Mouse (Mus musculus) hindbrain, embryonic 16.5 days (tissue): ENCODE data around the gene Tmem63b. TPM values are rescaled to one million over a fixed set of nuclear protein-coding genes. Genes with fewer than 3 reads are reported as not detected.

ENCODE experiments used
- ATAC-seq: fragments of 200-750 bp; cut with Nextera tagmentation; 2 replicates; pipeline ENCODE4 v1.8.0; 2017; ENCODE audit warnings: moderate TSS enrichment, moderate library complexity
- H3K27ac ChIP-seq: fragments of 300-500 bp; sonication (generic); 2 replicates; pipeline ENCODE4 v1.5.1; 2014; ENCODE audit warnings: low read depth, mild to moderate bottlenecking, control low read depth, low read length, moderate library complexity
- H3K27me3 ChIP-seq: fragments of 300-500 bp; sonication (generic); replicated peaks from 2 replicates; pipeline ENCODE4 v1.6.1; 2014; ENCODE audit warnings: low read length; ENCODE audit not compliant: control insufficient read depth, insufficient read depth
- H3K36me3 ChIP-seq: fragments of 300-500 bp; sonication (generic); 2 replicates; pipeline ENCODE4 v1.6.1; 2014; ENCODE audit warnings: mild to moderate bottlenecking, low read length, moderate library complexity, mixed read lengths; ENCODE audit not compliant: control insufficient read depth, insufficient read depth
- H3K4me1 ChIP-seq: fragments of 300-500 bp; sonication (generic); 2 replicates; pipeline ENCODE4 v1.6.1; 2014; ENCODE audit warnings: low read depth, low read length; ENCODE audit not compliant: control insufficient read depth, insufficient read depth
- H3K4me2 ChIP-seq: fragments of 300-500 bp; sonication (generic); 2 replicates; pipeline ENCODE4 v1.6.1; 2014; ENCODE audit warnings: mild to moderate bottlenecking, low read length, control low read depth, moderate library complexity
- H3K4me3 ChIP-seq: fragments of 300-500 bp; sonication (generic); 2 replicates; pipeline ENCODE4 v1.5.1; 2014; ENCODE audit warnings: mild to moderate bottlenecking, low read length, control low read depth, moderate library complexity
- H3K9ac ChIP-seq: fragments of 300-500 bp; sonication (generic); 2 replicates; pipeline ENCODE4 v1.6.1; 2014; ENCODE audit warnings: low read depth, mild to moderate bottlenecking, control low read depth, low read length, moderate library complexity
- H3K9me3 ChIP-seq: fragments of 300-500 bp; sonication (generic); 2 replicates; pipeline ENCODE4 v1.6.1; 2014; ENCODE audit warnings: mild to moderate bottlenecking, low read length, moderate library complexity; ENCODE audit not compliant: control insufficient read depth
- WGBS: fragments of 180-500 bp; shearing (Covaris S2); extraction: QIAGEN DNeasy Blood & Tissue Kit; methylation state at CpG from one replicate; pipeline ENCODE4 v1.1.7; 2014; 5-methylcytosine and 5-hydroxymethylcytosine counted together
- polyA plus RNA-seq: library from polyadenylated mRNA; unstranded; fragments of >200 nt; fragmentation: Nextera tagmentation; extraction: Ambion mirVana; gene quantifications from 2 replicates; pipeline ENCODE4 v1.2.1, GENCODE M21; 2015

Gene Tmem63b
- 147 and 148 TPM in 2 replicates for polyA plus RNA-seq

DNA sequence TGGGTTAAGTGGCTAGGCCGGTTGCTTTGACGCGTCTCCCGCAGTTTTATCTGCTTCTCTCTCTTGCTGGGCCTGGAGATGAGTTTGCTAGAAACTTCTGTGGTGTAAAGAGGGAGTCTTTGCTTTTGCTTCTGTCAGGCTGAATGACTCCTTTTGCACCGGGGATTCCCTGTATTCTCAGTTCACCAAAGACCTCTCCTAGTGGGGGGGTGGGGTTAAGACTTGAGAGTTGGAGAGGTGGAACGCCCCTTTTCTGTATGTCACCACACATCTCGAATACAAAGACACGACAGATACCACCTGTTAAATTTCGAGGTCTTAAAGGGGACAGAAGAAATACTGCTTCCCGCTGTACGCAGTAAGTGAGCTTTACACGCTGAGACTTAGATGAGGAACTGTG, at the start of gene Tmem63b:
Tmem63b (minus strand) TSS at position 190 of the 400 bp plus-strand sequence.
- Histone ChIP-seq H3K27me3 (no peaks in the 10 kb centered on the region), H3K9ac (peak within 1 kb of the TSS; percentile 86), H3K4me3 (peak within 1 kb of the TSS; percentile 80), H3K4me1 (peaks cover 19% of the 10 kb centered on the region), H3K9me3 (no peaks in the 10 kb centered on the region), H3K36me3 (no peaks in the 10 kb centered on the region), H3K4me2 (peak within 1 kb of the TSS; percentile 86), H3K27ac (peak within 1 kb of the TSS; percentile 86)
- ATAC-seq, result no peak
- WGBS, result 8% methylated on average over 12 of the region's 12 CpGs

DNA sequence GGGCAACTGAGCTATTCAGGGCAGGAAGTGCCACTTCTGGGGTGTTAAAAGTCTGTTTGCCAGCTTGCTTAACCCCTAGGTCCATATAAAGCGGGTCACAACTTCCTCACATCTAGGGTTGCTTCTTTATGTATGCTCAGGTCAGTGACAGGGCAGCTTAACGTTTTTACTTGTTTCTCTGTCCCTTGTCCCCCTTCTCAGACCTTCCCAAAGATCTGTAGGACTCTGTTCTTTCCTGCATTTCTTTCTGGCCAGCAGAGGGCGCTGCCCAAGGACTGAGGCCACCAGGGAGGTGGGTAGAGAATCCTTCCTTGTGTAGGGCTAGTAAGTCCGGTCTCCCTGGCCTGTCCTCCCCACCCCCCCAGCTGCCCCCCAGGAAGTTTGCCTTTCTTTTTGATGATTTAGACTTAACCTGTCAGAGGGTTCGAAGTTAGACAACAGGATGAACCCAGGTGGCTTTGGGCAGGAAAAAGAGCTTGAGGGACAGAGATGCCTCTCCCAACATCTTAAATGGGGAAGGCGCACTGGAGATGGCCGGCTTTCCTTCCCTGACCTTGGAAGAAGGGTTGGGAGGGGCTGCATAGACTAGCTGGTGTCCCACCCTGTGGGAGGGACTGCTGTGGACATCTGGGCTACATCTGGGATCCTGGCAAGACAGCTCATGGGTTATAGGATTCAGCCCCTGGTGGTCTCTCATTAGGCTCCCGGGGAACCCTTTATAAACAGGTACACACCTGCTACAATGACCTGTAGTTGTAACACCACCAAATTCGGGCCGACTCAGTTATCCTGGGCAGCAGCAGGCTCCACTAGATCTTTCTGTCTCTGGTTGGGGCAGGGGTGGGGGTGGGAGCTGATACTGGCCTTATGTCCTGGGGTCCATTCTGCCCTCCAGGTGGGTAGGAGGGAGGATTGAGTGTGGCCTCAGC, 48.9 kb upstream of the Tmem63b start:
- H3K4me1 ChIP-seq, result peaks cover 32% of the 10 kb centered on the region

DNA sequence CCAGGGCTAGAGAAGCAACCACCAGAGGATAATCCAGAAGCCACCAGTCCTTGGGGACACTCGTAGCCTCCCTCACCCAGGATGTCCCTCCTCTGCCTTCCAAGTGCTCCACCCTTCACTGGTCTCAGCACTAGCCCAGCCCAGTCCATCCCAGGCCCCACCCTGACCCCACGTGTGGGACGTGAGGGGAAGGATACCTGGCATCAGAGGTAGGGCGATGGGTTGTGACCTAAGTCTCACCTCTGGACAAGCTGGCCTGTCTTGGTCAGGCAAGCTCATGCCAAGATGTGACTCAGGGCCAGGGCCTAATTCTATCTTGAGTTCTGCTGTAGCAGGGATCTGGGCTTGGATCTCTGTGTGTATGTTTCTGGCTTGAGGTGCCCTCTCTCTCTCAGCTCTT, 48.2 kb upstream of the Tmem63b start:
- Histone ChIP-seq H3K4me3 (no peak overlapping the region), H3K4me2 (no peak overlapping the region), H3K27ac (peak overlapping the region; percentile 75), H3K27me3 (no peaks in the 10 kb centered on the region; the same call in 1 of the 2 replicates), H3K36me3 (no peaks in the 10 kb centered on the region), H3K9ac (peak overlapping the region; percentile 8; the same call in 1 of the 2 replicates), H3K4me1 (peaks cover 32% of the 10 kb centered on the region), H3K9me3 (no peaks in the 10 kb centered on the region)
- WGBS, result 71% methylated on average over 4 of the region's 4 CpGs
- no peak for ATAC-seq

More for the DNA sequence above, 48.9 kb upstream of the Tmem63b start:
- WGBS, result 12% methylated on average over 10 of the region's 10 CpGs
- no peaks in the 10 kb centered on the region; the same call in 1 of the 2 replicates for H3K27me3 ChIP-seq
- H3K27ac ChIP-seq, result peak overlapping the region; percentile 88
- H3K9me3 ChIP-seq, result no peaks in the 10 kb centered on the region
- peak overlapping the region; percentile 82 for H3K4me2 ChIP-seq
- H3K9ac ChIP-seq, result peak overlapping the region; percentile 74
- ATAC-seq, result 0 out of 2 replicates have a peak, but pooled peaks have one; percentile 31
- no peaks in the 10 kb centered on the region for H3K36me3 ChIP-seq
- H3K4me3 ChIP-seq, result peak overlapping the region; percentile 48

DNA sequence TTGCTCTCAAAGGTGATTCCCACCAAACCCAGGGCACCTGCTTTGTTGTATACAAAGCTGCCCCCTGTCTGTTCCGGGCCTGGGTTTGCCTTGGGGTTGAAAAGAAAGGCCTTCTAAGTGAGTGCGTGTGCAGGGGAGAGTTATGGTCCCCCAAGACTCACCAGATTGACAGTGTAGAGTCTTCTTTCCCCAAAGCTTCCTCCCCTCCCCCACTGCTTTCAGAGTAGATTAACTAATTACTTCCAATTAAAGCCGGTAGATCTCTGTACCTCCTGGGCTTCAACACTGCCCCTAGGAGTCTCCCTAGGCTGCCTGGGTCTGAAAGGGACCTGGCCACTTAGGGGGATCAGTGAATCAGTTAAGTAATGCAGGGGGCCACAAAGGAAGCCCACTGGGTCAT, 47.6 kb upstream of the Tmem63b start:
- Histone ChIP-seq H3K9ac (peak overlapping the region; percentile 72; the same call in 1 of the 2 replicates), H3K4me3 (no peak overlapping the region; the same call in 1 of the 2 replicates), H3K9me3 (no peaks in the 10 kb centered on the region), H3K27ac (peak overlapping the region; percentile 75), H3K4me1 (peaks cover 32% of the 10 kb centered on the region), H3K4me2 (peak overlapping the region; percentile 93), H3K27me3 (no peaks in the 10 kb centered on the region; the same call in 1 of the 2 replicates), H3K36me3 (no peaks in the 10 kb centered on the region)
- 15% methylated on average over 3 of the region's 3 CpGs for WGBS
- ATAC-seq, result no peak

DNA sequence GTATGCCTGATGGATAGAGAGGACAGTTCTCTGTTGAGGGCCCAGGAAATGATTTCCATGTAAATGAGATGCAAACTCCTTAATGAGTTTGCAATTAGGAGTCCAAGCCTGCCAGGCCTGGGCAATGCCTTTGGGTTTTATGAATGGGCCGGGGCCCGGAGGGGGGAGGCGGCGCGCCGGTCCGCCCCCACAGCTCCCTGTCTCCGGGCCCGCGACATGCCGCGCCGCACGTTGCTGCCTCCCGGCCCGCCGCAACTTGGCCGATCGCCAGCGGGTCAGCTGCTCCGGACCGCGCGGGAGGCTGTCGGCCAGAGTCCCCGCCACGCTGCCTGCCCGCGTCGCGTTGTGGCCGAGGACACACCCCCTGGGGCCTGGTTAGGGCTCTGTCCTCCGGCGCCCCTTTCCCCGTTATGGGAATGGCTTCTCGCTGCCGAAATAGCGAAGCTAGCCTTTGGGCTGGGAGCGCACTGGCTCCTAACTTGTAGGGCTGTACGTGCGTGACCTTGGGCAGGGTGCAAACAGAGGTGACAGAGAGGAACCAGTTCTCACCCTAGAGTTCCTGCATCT, 47.1 kb upstream of the Tmem63b start, which contains the start of gene 1600014C23Rik:
1600014C23Rik (minus strand) TSS at position 110 of the 567 bp plus-strand sequence.
- Histone ChIP-seq H3K4me3 (peak within 1 kb of the TSS; percentile 39), H3K27ac (peak within 1 kb of the TSS; percentile 75), H3K9me3 (no peaks in the 10 kb centered on the region), H3K27me3 (no peaks in the 10 kb centered on the region; the same call in 1 of the 2 replicates), H3K9ac (peak within 1 kb of the TSS; percentile 72), H3K4me1 (peaks cover 32% of the 10 kb centered on the region), H3K4me2 (peak within 1 kb of the TSS; percentile 93), H3K36me3 (no peaks in the 10 kb centered on the region)
- peak; percentile 62 for ATAC-seq
- 2% methylated on average over 34 of the region's 41 CpGs for WGBS

DNA sequence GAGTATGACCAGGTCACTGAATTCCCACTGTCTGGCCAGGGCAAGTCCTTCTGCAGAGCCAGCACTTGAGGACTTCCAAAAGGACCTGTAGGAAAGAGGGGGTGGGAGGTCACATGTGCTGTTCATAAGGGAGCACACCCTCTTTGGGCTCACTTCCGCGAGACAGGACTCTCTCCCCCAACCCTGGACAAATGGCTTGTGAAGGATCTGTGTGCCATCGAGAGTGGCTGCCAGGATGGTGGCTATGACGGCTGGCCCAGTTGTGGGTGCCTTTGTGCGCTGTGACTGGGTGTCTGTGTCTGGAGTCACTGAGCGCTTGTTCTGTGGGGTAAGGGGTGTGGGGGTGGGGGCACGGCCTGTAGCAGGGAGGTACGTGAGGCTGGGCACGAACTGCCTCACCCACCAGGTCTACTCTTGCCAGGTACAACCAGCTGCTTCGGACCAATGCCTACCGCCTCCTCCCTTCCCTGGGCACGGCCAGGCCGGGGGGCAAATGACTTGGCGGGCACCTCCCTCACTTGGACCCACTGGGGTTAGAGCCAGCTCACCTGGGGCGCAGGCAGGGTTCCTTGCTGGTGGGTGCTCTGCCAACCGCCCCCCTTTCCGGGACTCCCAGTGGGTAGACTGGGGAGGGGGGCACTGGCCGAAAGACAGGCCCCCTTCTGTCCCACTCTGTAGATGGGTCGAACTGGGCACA, 46.5 kb upstream of the Tmem63b start:
- Histone ChIP-seq H3K36me3 (no peaks in the 10 kb centered on the region), H3K27me3 (no peaks in the 10 kb centered on the region; the same call in 1 of the 2 replicates), H3K27ac (peak overlapping the region; percentile 75; the same call in 1 of the 2 replicates), H3K4me3 (no peak overlapping the region; the same call in 1 of the 2 replicates), H3K9me3 (no peaks in the 10 kb centered on the region), H3K9ac (peak overlapping the region; percentile 72), H3K4me2 (peak overlapping the region; percentile 93), H3K4me1 (peaks cover 32% of the 10 kb centered on the region)
- 44% methylated on average over 18 of the region's 19 CpGs for WGBS
- ATAC-seq, result peak; percentile 16; the same call in 1 of the 2 replicates

DNA sequence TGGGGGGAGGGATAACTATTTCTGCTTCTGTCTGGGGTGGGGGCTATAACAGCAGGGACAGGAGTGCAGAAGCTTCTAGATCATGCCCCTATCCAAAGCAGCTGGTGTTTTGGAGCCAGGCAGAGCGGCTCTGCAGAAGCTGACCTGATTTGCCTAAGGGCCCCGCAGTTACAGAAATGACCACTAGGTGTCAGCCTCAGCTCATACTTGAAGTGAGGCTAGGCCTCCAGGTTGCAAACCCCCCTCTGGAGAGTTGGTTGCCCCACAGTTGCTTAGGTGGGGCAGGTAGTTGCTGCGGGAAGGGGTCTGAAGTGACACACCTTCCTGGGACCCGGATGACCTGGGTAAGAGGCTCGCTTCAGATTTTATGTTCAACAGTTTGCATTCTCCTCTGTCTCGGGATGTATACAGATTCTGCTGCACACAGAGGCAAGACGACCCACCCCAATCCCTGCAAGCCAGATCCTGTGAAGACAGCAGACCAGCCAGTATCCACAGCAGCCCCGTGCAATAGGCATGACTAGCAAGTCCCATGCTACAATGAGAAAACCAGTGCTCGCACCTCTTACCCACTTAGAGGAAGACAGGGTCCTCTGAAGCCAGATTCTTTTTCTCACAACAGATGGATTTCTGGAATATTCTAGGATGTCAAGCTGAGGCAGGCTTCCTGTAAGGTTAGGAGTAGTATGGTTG, 44.6 kb upstream of the Tmem63b start:
- Histone ChIP-seq H3K9me3 (no peaks in the 10 kb centered on the region), H3K4me2 (no peak overlapping the region; the same call in 1 of the 2 replicates), H3K36me3 (no peaks in the 10 kb centered on the region), H3K27me3 (no peaks in the 10 kb centered on the region; the same call in 1 of the 2 replicates), H3K4me1 (peaks cover 29% of the 10 kb centered on the region), H3K9ac (no peak overlapping the region), H3K4me3 (no peak overlapping the region), H3K27ac (no peak overlapping the region)
- 26% methylated on average over 9 of the region's 9 CpGs for WGBS
- 0 out of 2 replicates have a peak, but pooled peaks have one; percentile 13 for ATAC-seq

DNA sequence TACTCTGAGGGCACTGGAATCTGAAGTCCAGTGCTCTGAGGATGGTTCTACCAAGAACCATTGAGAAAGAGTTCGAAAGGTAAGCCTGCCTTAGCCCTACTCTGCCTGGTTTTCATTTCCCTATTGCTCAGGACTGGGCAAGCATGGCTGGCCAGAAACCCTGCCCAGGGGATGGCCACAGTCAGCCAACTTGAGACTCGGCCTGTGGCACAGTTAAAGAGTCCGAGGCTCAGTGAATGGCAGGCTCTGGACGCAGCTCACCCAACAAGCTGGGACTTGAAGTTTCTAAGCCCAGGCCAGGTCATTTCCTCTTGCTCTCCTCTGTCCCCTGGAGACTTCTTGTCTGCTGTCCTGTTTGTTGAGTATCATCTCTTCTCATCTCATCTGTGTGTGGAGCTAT, 44.0 kb upstream of the Tmem63b start:
- 95% methylated on average over 4 of the region's 4 CpGs for WGBS
- Histone ChIP-seq H3K9me3 (no peaks in the 10 kb centered on the region), H3K4me2 (no peak overlapping the region)

More for the DNA sequence above, 44.0 kb upstream of the Tmem63b start:
- Histone ChIP-seq H3K9ac (no peak overlapping the region), H3K4me3 (no peak overlapping the region), H3K36me3 (no peaks in the 10 kb centered on the region), H3K4me1 (peaks cover 23% of the 10 kb centered on the region), H3K27ac (no peak overlapping the region), H3K27me3 (no peaks in the 10 kb centered on the region; the same call in 1 of the 2 replicates)
- no peak for ATAC-seq
